Mouse (Mus musculus): ENCODE measurements at regions not wholly inside any gene's neighbourhood (a gene's known extent, or its start where the extent isn't known, plus 50 kb on each side); places are given as distances from the start of the nearest gene placed in this dataset.

GRCm38 (mm10) chr15:26206837-26207236 lies 102.0 kb upstream of the March11 start:
- TF ChIP-seq CTCF (IDR thresholded peaks at IDR 0.05; ENCODE audit: control insufficient read depth, insufficient read depth, insufficient replicate concordance, low read depth, low read length) (no peak), POLR2A (IDR thresholded peaks at IDR 0.05; ENCODE audit: control insufficient read depth, low read depth, low read length) (no peak)
